Mouse (Mus musculus): Measurements from ENCODE around the gene Pde4b.

DNA sequence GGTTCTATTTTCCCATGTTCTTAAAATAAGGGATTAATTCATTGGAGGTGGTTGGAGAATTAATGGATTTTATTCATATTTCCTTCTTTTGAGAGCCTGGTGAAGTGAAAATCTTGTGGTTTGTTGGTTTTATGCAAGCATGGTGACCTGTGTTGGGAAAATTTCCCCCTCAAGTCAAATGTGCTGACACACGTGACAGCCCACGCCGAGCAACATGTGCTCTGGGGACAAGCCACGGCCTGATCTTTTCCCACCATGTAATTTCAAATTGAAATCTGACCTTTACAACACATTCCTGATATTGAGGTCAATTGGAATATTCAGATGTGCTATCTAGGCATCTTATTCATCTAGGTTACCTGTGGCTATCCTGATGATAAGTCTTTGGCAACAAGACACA, 443.5 kb downstream of the Pde4b start:
- no peak for TF ChIP-seq CTCF (IDR thresholded peaks at IDR 0.05)
- TF ChIP-seq EP300 (IDR thresholded peaks at IDR 0.05): no peak

Measured in lung, postnatal 0 days (tissue).